Mouse (Mus musculus) megakaryocyte, embryonic 14.5 days (primary cell): ENCODE data around the gene Iqcf5.

Source experiments
- FLI1 ChIP-seq: IDR thresholded peaks from 2 replicates; pipeline ENCODE4 v1.6.1; 2012; ENCODE audit warnings: low read length, inconsistent platforms, mixed read lengths
- GATA1 ChIP-seq: IDR thresholded peaks from 3 replicates; pipeline ENCODE4 v1.6.1; 2012; ENCODE audit warnings: mixed read lengths, low read length, inconsistent platforms, borderline replicate concordance

- TF ChIP-seq GATA1: no peak
- no peak for TF ChIP-seq FLI1
Measured at GRCm38 (mm10) chr9:106501846-106502245, 12.5 kb upstream of the Iqcf5 start.
